Mouse (Mus musculus): ENCODE data around the gene Foxn3.
A peak's percentile ranks its signal among the peaks of the same experiment; 100 is the strongest.

Foxn3 gene

DNA sequence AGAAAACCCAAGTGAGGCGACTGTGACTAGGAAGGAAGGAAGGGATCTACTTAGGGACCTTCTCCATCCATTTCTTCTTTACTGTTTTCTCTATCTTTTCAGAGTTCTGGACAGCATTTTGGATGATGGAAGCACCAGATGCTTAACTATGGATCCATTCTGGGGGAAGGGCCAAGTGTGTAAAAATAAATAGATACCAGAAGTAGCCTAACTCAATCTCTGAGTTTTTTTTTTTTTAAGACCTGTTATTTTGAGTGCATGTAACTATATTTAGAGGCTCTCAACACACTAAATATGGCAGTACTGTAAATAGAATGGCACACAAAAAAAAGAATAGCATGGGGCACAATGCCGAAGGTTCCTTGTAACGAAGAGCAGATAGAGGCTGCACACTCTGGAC lies 381.0 kb downstream of the Foxn3 start:
- no peak for DNase-seq (ENCODE audit: low spot score in 2 of 2)

DNA sequence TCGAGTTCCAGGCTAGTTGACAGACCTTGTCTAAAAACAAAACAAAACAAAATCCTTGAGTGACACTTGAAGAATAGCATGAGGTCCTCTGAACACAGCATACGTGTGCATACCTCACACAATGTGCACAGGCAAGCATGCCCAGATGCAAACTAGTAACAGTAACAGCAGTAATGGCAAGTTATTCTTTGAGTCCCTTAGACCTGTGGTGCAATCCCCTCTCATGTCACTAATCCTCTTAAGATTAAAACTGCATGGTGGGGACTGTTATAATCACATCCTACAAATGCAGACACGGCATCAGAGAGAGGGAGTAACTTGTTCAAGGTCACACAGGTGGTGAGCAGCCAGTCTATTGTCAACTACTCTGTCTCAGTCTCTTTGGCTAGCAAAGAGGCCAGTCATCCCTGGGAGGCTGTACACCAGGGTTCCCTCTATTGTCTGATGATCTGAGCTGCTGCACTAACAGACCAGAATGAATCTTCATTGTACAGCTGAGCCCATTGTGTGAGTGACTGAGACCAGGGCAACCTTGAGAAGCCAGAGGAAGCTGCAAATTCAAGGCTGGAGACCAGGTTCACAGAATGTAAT lies 383.1 kb downstream of the Foxn3 start:
- DNase-seq (ENCODE audit: low spot score in 2 of 2): no peak

DNA sequence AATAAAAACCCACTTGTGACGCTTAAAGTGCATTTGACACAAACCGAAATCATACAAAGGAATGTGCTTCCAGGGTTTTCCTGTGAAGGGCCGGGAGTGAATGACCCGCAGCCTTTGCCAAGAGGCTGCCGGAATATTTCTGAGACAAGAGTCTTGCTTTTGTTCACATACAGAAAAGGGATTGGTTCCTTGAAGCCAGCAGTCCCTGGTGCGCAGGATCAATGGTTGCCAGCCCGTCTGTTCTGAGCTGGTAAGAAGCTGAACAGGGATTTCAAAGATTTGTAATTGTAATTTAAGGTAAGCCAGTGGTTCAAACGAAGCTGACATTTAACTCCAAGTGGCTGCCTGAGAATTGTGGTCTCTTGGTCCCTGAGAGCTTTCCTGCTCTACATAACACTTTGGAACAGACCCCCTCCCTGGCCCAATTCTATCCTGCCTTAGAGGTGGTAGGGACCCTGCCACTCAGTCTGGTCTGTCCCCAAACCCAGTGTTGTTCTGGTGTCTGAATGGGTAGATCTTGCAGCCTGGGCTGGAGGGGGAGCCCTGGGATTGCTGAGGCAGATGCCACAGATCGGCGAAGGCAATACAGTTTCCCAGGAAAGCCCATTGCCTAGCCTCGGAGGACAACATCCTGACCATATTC lies 388.3 kb downstream of the Foxn3 start:
- DNase-seq (ENCODE audit: low spot score in 2 of 2): no peak

- DNase-seq (ENCODE audit: low spot score in 2 of 2): no peak
Observed at GRCm38 (mm10) chr12:99172170-99172569, 391.2 kb downstream of the Foxn3 start.

- DNase-seq (ENCODE audit: low spot score in 2 of 2): no peak
Observed at GRCm38 (mm10) chr12:99169925-99170324, 393.5 kb downstream of the Foxn3 start.

DNA sequence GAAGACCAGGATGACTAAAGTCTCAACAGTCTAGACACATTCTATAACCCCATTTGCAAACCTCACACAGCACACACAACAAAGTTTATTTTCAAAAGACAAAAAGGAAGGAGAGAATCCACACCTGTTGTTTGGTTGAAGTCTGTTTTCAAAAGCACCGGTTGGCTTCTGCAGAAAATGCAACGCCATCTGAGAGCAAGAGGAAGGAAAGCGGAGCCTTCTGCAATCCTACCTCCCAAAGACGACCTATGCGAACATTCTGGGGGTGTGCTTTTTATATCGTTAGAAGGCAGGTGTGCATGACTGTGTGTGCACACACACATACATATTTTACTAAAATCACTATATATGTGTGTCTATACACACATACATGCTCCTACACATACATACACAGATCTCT lies 397.3 kb downstream of the Foxn3 start:
- DNase-seq (ENCODE audit: low spot score in 2 of 2): no peak

GRCm38 (mm10) chr12:99163342-99163682 lies 400.1 kb downstream of the Foxn3 start:
- no peak for DNase-seq (ENCODE audit: low spot score in 2 of 2)

GRCm38 (mm10) chr12:99162639-99163341 lies 400.6 kb downstream of the Foxn3 start:
- DNase-seq (ENCODE audit: low spot score in 2 of 2): no peak

GRCm38 (mm10) chr12:99162188-99162587 lies 401.2 kb downstream of the Foxn3 start:
- no peak for DNase-seq (ENCODE audit: low spot score in 2 of 2)

DNA sequence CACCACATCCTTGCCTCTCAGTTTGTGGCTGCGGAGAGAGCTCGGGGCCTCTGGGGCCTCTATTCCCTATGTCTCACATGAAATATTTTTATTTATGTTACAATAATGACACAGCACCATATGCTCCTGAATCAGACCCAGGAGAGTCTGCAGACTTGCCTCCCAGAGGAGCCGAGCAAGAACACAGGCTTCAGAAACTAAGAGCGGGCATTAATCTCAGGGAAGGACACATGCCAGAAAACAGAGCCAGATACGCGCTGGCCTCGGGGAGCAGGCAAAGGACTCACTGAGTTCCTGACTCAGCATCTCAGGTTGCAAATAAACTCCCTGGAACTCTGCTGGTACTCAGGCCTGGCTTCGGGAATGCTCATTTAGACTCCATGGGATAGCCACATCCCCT lies 403.3 kb downstream of the Foxn3 start:
- DNase-seq (ENCODE audit: low spot score in 2 of 2): no peak

- no peak for DNase-seq (ENCODE audit: low spot score in 2 of 2)
Observed at GRCm38 (mm10) chr12:99155904-99156303, 407.5 kb downstream of the Foxn3 start.

DNA sequence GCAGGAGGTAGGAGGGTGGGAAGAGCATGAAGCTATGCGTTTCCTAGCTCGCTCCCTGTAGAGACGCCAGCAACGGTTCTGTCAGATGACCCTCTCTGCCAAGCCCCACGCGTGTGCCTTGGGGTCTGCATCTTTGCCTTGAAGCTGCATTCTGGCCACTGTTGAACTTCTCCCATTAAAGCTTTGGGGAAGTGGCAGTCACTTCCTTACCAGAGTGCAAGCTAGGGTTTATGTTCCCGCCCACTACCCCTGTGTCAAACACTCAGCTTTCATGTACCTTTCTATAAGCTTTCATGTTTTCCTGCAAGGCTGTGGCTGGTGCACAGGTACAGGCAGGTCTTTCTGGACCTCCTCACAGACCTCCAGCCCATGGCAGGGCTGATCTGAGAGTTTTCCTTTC lies 409.2 kb downstream of the Foxn3 start:
- no peak for DNase-seq (ENCODE audit: low spot score in 2 of 2)

DNA sequence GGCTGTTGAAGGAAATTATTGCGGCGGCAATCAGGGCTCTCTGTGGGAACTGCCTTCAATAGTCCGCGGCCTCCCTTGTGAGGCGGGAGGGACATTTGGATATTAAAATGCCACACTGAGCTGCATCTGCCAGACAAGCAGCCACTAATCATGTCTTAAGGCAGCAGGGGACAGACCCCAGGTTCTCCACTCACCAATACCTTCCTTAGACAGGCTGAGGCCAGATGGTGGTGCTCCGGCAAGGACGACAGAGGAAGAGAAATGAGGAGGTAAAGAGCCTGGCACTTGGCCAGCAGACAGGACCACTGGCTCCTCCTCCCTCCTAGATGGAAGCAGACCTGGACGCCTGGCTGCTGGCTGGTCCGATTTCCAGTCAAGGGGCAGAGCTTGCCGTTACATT lies 409.7 kb downstream of the Foxn3 start:
- DNase-seq (ENCODE audit: low spot score in 2 of 2): no peak

DNA sequence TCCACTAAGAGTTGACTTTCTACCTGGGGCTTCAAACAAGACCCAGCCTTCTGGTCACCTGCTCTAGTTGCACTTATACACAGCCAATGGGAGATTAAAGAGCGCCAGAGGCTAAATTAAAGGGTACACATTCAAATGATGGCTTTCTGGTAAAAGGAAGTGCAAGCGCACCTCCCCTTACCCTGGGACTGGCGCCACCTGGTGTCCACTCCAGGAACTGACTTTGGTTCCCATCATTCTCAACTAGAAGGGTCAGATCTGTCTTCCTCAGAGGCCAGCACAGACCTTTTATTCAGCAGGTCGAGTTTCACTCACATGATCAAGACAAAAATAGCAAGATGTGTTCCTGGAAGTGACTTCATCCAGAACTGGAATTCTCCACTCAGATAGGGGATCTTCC lies 413.3 kb downstream of the Foxn3 start:
- DNase-seq (ENCODE audit: low spot score in 2 of 2): peak; percentile 35 to 63

- DNase-seq (ENCODE audit: low spot score in 2 of 2): no peak
Observed at GRCm38 (mm10) chr12:99149193-99149592, 414.2 kb downstream of the Foxn3 start.
